Mouse (Mus musculus) hindbrain, embryonic 10.5 days (tissue): Measurements from ENCODE around the gene Gm19426. TPM values are rescaled to one million over a fixed set of nuclear protein-coding genes. Genes with fewer than 3 reads are reported as not detected.

Experiments used
- DNase-seq: peaks from one replicate; pipeline ENCODE4 v3.0.0-alpha.2; 2017; ENCODE audit warnings: low spot score
- H3K27ac ChIP-seq: fragments of 300-500 bp; sonication (generic); 2 replicates; pipeline ENCODE4 v1.5.1; 2016; ENCODE audit warnings: mild to moderate bottlenecking, moderate library complexity
- H3K27me3 ChIP-seq: fragments of 300-500 bp; sonication (generic); 2 replicates; pipeline ENCODE4 v1.6.1; 2016; ENCODE audit warnings: mild to moderate bottlenecking; ENCODE audit not compliant: poor library complexity, insufficient read depth, severe bottlenecking
- H3K36me3 ChIP-seq: fragments of 300-500 bp; sonication (generic); 2 replicates; pipeline ENCODE4 v1.6.1; 2016; ENCODE audit warnings: mild to moderate bottlenecking, moderate library complexity
- H3K4me1 ChIP-seq: fragments of 300-500 bp; sonication (generic); replicated peaks from 2 replicates; pipeline ENCODE4 v1.6.1; 2016; ENCODE audit warnings: mild to moderate bottlenecking
- H3K4me3 ChIP-seq: fragments of 300-500 bp; sonication (generic); 2 replicates; pipeline ENCODE4 v1.5.1; 2016; ENCODE audit warnings: mild to moderate bottlenecking, moderate library complexity
- H3K9me3 ChIP-seq: fragments of 300-500 bp; sonication (generic); 2 replicates; pipeline ENCODE4 v1.6.1; 2016; ENCODE audit warnings: mild to moderate bottlenecking, moderate library complexity
- WGBS: fragments of 180-500 bp; shearing (Covaris S2); methylation state at CpG from one replicate; pipeline ENCODE4 v1.1.7; 2016; 5-methylcytosine and 5-hydroxymethylcytosine counted together
- polyA plus RNA-seq: library from polyadenylated mRNA; unstranded; fragments of >200 nt; fragmentation: Nextera tagmentation; extraction: Ambion mirVana; gene quantifications from 2 replicates; pipeline ENCODE4 v1.2.1, GENCODE M21; 2016

The Gm19426 gene
- polyA plus RNA-seq: 9.5 and 10.4 TPM in 2 replicates

GRCm38 (mm10) chr2:84743561-84743960 lies at the start of gene Gm19426:
Gm19426 (minus strand) TSS chr2:84743655.
- H3K4me1 ChIP-seq: peaks cover 52% of the 10 kb centered on the region
- WGBS: under 1% methylated on average over 25 of the region's 25 CpGs
- H3K36me3 ChIP-seq: peaks cover 23% of the 10 kb centered on the region
- DNase-seq: peak; percentile 95
- peak within 1 kb of the TSS; percentile 81 for H3K4me3 ChIP-seq
- no peaks in the 10 kb centered on the region for H3K9me3 ChIP-seq
- H3K27me3 ChIP-seq: 0 out of 2 replicates have a peak, but pooled peaks cover 8% of the 10 kb centered on the region
- H3K27ac ChIP-seq: peak within 1 kb of the TSS; percentile 100

- H3K36me3 ChIP-seq: no peaks in the 10 kb centered on the region
- WGBS: 87% methylated on average over 3 of the region's 3 CpGs
- peaks cover 18% of the 10 kb centered on the region for H3K9me3 ChIP-seq
- peaks cover 12% of the 10 kb centered on the region; the same call in 1 of the 2 replicates for H3K4me1 ChIP-seq
- DNase-seq: no peak
- no peak overlapping the region for H3K4me3 ChIP-seq
- no peak overlapping the region for H3K27ac ChIP-seq
- H3K27me3 ChIP-seq: no peaks in the 10 kb centered on the region
Observed at GRCm38 (mm10) chr2:84793154-84793553, 49.7 kb upstream of the Gm19426 start.

GRCm38 (mm10) chr2:84792516-84792915 lies 49.1 kb upstream of the Gm19426 start:
- Histone ChIP-seq H3K4me3 (no peak overlapping the region), H3K36me3 (no peaks in the 10 kb centered on the region), H3K4me1 (peaks cover 8% of the 10 kb centered on the region; the same call in 1 of the 2 replicates), H3K27me3 (no peaks in the 10 kb centered on the region), H3K9me3 (peaks cover 18% of the 10 kb centered on the region), H3K27ac (no peak overlapping the region)
- no peak for DNase-seq
- 91% methylated on average over 3 of the region's 3 CpGs for WGBS

- no peak for DNase-seq
- Histone ChIP-seq H3K36me3 (no peaks in the 10 kb centered on the region), H3K4me3 (no peak overlapping the region), H3K27me3 (no peaks in the 10 kb centered on the region), H3K4me1 (peaks cover 8% of the 10 kb centered on the region; the same call in 1 of the 2 replicates), H3K9me3 (peaks cover 13% of the 10 kb centered on the region), H3K27ac (no peak overlapping the region)
- WGBS: 56% methylated on average over 9 of the region's 9 CpGs
Observed at GRCm38 (mm10) chr2:84790418-84790817, 47.0 kb upstream of the Gm19426 start.

GRCm38 (mm10) chr2:84788316-84788715 lies 44.9 kb upstream of the Gm19426 start:
- H3K4me1 ChIP-seq: peaks cover 8% of the 10 kb centered on the region; the same call in 1 of the 2 replicates
- H3K9me3 ChIP-seq: no peaks in the 10 kb centered on the region
- no peak overlapping the region for H3K27ac ChIP-seq
- H3K36me3 ChIP-seq: no peaks in the 10 kb centered on the region
- DNase-seq: no peak
- 88% methylated on average over 3 of the region's 3 CpGs for WGBS
- H3K4me3 ChIP-seq: no peak overlapping the region
- H3K27me3 ChIP-seq: no peaks in the 10 kb centered on the region

- H3K36me3 ChIP-seq: no peaks in the 10 kb centered on the region
- no peaks in the 10 kb centered on the region for H3K27me3 ChIP-seq
- DNase-seq: no peak
- no peaks in the 10 kb centered on the region; the same call in 1 of the 2 replicates for H3K4me1 ChIP-seq
- no peaks in the 10 kb centered on the region for H3K9me3 ChIP-seq
- WGBS: 89% methylated on average over 3 of the region's 3 CpGs
- H3K4me3 ChIP-seq: no peak overlapping the region
- no peak overlapping the region for H3K27ac ChIP-seq
Observed at GRCm38 (mm10) chr2:84783840-84784566, 40.5 kb upstream of the Gm19426 start.

- no peak overlapping the region for H3K27ac ChIP-seq
- DNase-seq: no peak
- no peaks in the 10 kb centered on the region; the same call in 1 of the 2 replicates for H3K4me1 ChIP-seq
- no peaks in the 10 kb centered on the region for H3K27me3 ChIP-seq
- WGBS: 96% methylated on average over 1 of the region's 1 CpGs
- no peaks in the 10 kb centered on the region for H3K36me3 ChIP-seq
- no peaks in the 10 kb centered on the region for H3K9me3 ChIP-seq
- no peak overlapping the region for H3K4me3 ChIP-seq
Observed at GRCm38 (mm10) chr2:84783315-84783714, 39.9 kb upstream of the Gm19426 start.

GRCm38 (mm10) chr2:84779210-84779609 lies 35.8 kb upstream of the Gm19426 start:
- Histone ChIP-seq H3K36me3 (no peaks in the 10 kb centered on the region), H3K27me3 (no peaks in the 10 kb centered on the region), H3K9me3 (no peaks in the 10 kb centered on the region), H3K27ac (no peak overlapping the region), H3K4me1 (peaks cover 16% of the 10 kb centered on the region), H3K4me3 (no peak overlapping the region)
- DNase-seq: no peak
- WGBS: 60% methylated on average over 6 of the region's 6 CpGs

- Histone ChIP-seq H3K36me3 (no peaks in the 10 kb centered on the region), H3K4me1 (peaks cover 29% of the 10 kb centered on the region), H3K4me3 (no peak overlapping the region), H3K27me3 (no peaks in the 10 kb centered on the region), H3K9me3 (no peaks in the 10 kb centered on the region), H3K27ac (no peak overlapping the region)
- DNase-seq: no peak
- WGBS: 69% methylated on average over 3 of the region's 3 CpGs
Observed at GRCm38 (mm10) chr2:84777706-84778105, 34.3 kb upstream of the Gm19426 start.

GRCm38 (mm10) chr2:84775665-84776064 lies 32.2 kb upstream of the Gm19426 start:
- 84% methylated on average over 6 of the region's 6 CpGs for WGBS
- Histone ChIP-seq H3K4me3 (no peak overlapping the region; the same call in 1 of the 2 replicates), H3K4me1 (peaks cover 29% of the 10 kb centered on the region), H3K36me3 (no peaks in the 10 kb centered on the region), H3K27me3 (no peaks in the 10 kb centered on the region), H3K9me3 (no peaks in the 10 kb centered on the region), H3K27ac (peak overlapping the region; percentile 87)
- DNase-seq: no peak

GRCm38 (mm10) chr2:84775241-84775640 lies 31.8 kb upstream of the Gm19426 start, which contains the start of gene Serping1:
Serping1 (minus strand) TSS chr2:84775444.
- WGBS: 58% methylated on average over 9 of the region's 9 CpGs
- Histone ChIP-seq H3K9me3 (no peaks in the 10 kb centered on the region), H3K4me1 (peaks cover 29% of the 10 kb centered on the region), H3K4me3 (peak within 1 kb of the TSS; percentile 44), H3K27ac (peak within 1 kb of the TSS; percentile 87), H3K36me3 (0 out of 2 replicates have a peak, but pooled peaks cover 3% of the 10 kb centered on the region), H3K27me3 (no peaks in the 10 kb centered on the region)
- peak; percentile 40 for DNase-seq

- peak; percentile 91 for DNase-seq
- under 1% methylated on average over 15 of the region's 15 CpGs for WGBS
Observed at GRCm38 (mm10) chr2:84774751-84775150, 31.3 kb upstream of the Gm19426 start.

GRCm38 (mm10) chr2:84773195-84773594 lies 29.7 kb upstream of the Gm19426 start:
- no peak for DNase-seq
- WGBS: 76% methylated on average over 5 of the region's 5 CpGs
- peaks cover 29% of the 10 kb centered on the region for H3K4me1 ChIP-seq
- 0 out of 2 replicates have a peak, but pooled peaks cover 3% of the 10 kb centered on the region for H3K36me3 ChIP-seq
- peak overlapping the region; percentile 87 for H3K27ac ChIP-seq
- H3K9me3 ChIP-seq: no peaks in the 10 kb centered on the region
- no peaks in the 10 kb centered on the region for H3K27me3 ChIP-seq
- H3K4me3 ChIP-seq: no peak overlapping the region

More at GRCm38 (mm10) chr2:84774751-84775150, 31.3 kb upstream of the Gm19426 start:
- Histone ChIP-seq H3K36me3 (0 out of 2 replicates have a peak, but pooled peaks cover 3% of the 10 kb centered on the region), H3K4me3 (peak overlapping the region; percentile 44), H3K27me3 (no peaks in the 10 kb centered on the region), H3K9me3 (no peaks in the 10 kb centered on the region), H3K4me1 (peaks cover 29% of the 10 kb centered on the region), H3K27ac (peak overlapping the region; percentile 87)
